Mouse (Mus musculus) liver, embryonic 13.5 days (tissue): ENCODE measurements at regions not wholly inside any gene's neighbourhood (a gene's known extent, or its start where the extent isn't known, plus 50 kb on each side); places are given as distances from the start of the nearest gene placed in this dataset.
"Not testable (repeated sequence)": the region's sequence is repeated elsewhere in the genome, so short reads cannot be mapped to it uniquely, and the experiment has no call there.

ENCODE experiments used
- ATAC-seq: fragments of 200-750 bp; cut with Nextera tagmentation; 2 replicates; pipeline ENCODE4 v1.8.0; 2017; ENCODE audit warnings: low read depth, mild to moderate bottlenecking, moderate number of reproducible peaks, moderate library complexity
- DNase-seq: peaks from one replicate; pipeline ENCODE4 v3.0.0; 2022
- H3K27ac ChIP-seq: fragments of 300-500 bp; sonication (generic); 2 replicates; pipeline ENCODE4 v1.5.1; 2015; ENCODE audit warnings: moderate library complexity, mild to moderate bottlenecking, inconsistent platforms
- H3K27me3 ChIP-seq: fragments of 300-500 bp; sonication (generic); 2 replicates; pipeline ENCODE4 v1.6.1; 2015; ENCODE audit warnings: mild to moderate bottlenecking, inconsistent platforms
- H3K36me3 ChIP-seq: fragments of 300-500 bp; sonication (generic); 2 replicates; pipeline ENCODE4 v1.6.1; 2015; ENCODE audit warnings: mild to moderate bottlenecking, inconsistent platforms
- H3K4me1 ChIP-seq: fragments of 300-500 bp; sonication (generic); replicated peaks from 2 replicates; pipeline ENCODE4 v1.6.1; 2015; ENCODE audit warnings: inconsistent platforms
- H3K4me2 ChIP-seq: fragments of 300-500 bp; sonication (generic); 2 replicates; pipeline ENCODE4 v1.6.1; 2015; ENCODE audit warnings: inconsistent platforms, mild to moderate bottlenecking, moderate library complexity
- H3K4me3 ChIP-seq: fragments of 300-500 bp; sonication (generic); replicated peaks from 2 replicates; pipeline ENCODE4 v1.5.1; 2015; ENCODE audit warnings: mild to moderate bottlenecking, inconsistent platforms
- H3K9ac ChIP-seq: fragments of 300-500 bp; sonication (generic); 2 replicates; pipeline ENCODE4 v1.6.1; 2015; ENCODE audit warnings: mild to moderate bottlenecking, inconsistent platforms
- H3K9me3 ChIP-seq: fragments of 300-500 bp; sonication (generic); replicated peaks from 2 replicates; pipeline ENCODE4 v1.6.1; 2016; ENCODE audit warnings: inconsistent platforms
- WGBS: fragments of 180-500 bp; shearing (Covaris S2); methylation state at CpG from one replicate; pipeline ENCODE4 v1.1.7; 2015; ENCODE audit not compliant: insufficient replicate concordance; 5-methylcytosine and 5-hydroxymethylcytosine counted together

GRCm38 (mm10) chr4:6600766-6601367 lies 1638.0 kb downstream of the Car8 start:
- H3K4me2 ChIP-seq, result no peak overlapping the region
- no peaks in the 10 kb centered on the region for H3K27me3 ChIP-seq
- no peaks in the 10 kb centered on the region for H3K36me3 ChIP-seq
- H3K4me1 ChIP-seq, result no peaks in the 10 kb centered on the region
- WGBS, result 58% methylated on average over 7 of the region's 7 CpGs
- ATAC-seq, result no peak
- H3K4me3 ChIP-seq, result no peak overlapping the region
- no peak overlapping the region for H3K9ac ChIP-seq
- H3K9me3 ChIP-seq, result no peaks in the 10 kb centered on the region
- no peak overlapping the region for H3K27ac ChIP-seq
- no peak for DNase-seq

DNA sequence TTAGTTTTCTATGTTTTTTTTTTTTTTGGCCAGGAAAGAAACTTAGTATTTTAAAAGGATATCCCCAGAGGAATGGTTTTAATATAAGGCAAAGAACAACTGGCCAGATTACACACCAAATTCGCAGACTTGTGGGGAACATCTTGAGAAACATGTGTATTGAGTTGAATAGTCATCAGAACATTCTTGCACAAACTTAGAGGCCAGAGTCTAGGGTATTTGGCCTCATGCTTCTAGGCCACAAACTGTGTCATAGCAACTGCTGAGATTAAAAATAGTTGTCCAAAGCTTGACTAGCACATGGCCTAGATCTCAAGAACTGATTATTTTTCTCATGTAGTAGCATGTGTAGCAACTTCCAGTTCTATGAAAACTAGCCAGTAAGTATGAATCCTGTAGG lies 1642.5 kb downstream of the Car8 start:
- Histone ChIP-seq H3K27ac (no peak overlapping the region), H3K27me3 (no peaks in the 10 kb centered on the region), H3K9ac (no peak overlapping the region), H3K4me3 (no peak overlapping the region), H3K4me1 (no peaks in the 10 kb centered on the region), H3K36me3 (no peaks in the 10 kb centered on the region), H3K9me3 (no peaks in the 10 kb centered on the region), H3K4me2 (no peak overlapping the region)
- no peak for DNase-seq
- no peak for ATAC-seq
- WGBS, result 36% methylated on average over 1 of the region's 1 CpGs

DNA sequence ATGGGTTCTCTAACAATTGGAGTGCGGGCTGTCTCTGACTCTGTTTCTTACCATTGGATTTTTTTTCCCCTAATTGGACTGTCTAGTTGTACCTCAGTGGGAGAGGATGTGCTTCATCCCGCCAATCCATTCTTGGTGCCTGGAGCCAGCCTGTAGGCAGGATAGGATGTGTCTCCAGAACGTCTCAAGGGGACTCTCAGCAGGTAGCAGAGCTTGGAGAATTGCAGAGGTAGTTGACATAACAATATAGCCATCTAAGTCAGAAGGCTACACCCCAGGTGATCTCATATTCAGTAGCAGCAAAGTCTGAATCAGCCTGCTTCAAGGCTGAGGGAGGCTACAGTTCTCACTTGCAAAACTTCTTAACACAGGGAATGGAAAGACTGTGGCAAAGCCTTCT lies 1646.0 kb downstream of the Car8 start:
- H3K36me3 ChIP-seq, H3K4me2 ChIP-seq, H3K27me3 ChIP-seq, ATAC-seq, H3K9me3 ChIP-seq, H3K4me3 ChIP-seq, H3K9ac ChIP-seq, H3K27ac ChIP-seq, DNase-seq, H3K4me1 ChIP-seq: not testable (repeated sequence)
- WGBS, result 38% methylated on average over 3 of the region's 3 CpGs

GRCm38 (mm10) chr4:6561604-6562357 lies 1677.1 kb downstream of the Car8 start:
- Histone ChIP-seq H3K4me2 (no peak overlapping the region), H3K36me3 (no peaks in the 10 kb centered on the region), H3K9me3 (no peaks in the 10 kb centered on the region), H3K4me3 (no peak overlapping the region), H3K27me3 (no peaks in the 10 kb centered on the region), H3K4me1 (no peaks in the 10 kb centered on the region), H3K9ac (no peak overlapping the region), H3K27ac (no peak overlapping the region)
- ATAC-seq (no peak), DNase-seq (no peak)
- WGBS, result 31% methylated on average over 11 of the region's 11 CpGs

GRCm38 (mm10) chr4:6539626-6540025 lies 1699.2 kb downstream of the Car8 start:
- Histone ChIP-seq H3K4me3 (no peak overlapping the region), H3K36me3 (no peaks in the 10 kb centered on the region), H3K4me1 (no peaks in the 10 kb centered on the region), H3K4me2 (no peak overlapping the region), H3K27ac (no peak overlapping the region), H3K9me3 (no peaks in the 10 kb centered on the region), H3K9ac (no peak overlapping the region), H3K27me3 (no peaks in the 10 kb centered on the region)
- 80% methylated on average over 5 of the region's 5 CpGs for WGBS
- DNase-seq (no peak), ATAC-seq (no peak)

DNA sequence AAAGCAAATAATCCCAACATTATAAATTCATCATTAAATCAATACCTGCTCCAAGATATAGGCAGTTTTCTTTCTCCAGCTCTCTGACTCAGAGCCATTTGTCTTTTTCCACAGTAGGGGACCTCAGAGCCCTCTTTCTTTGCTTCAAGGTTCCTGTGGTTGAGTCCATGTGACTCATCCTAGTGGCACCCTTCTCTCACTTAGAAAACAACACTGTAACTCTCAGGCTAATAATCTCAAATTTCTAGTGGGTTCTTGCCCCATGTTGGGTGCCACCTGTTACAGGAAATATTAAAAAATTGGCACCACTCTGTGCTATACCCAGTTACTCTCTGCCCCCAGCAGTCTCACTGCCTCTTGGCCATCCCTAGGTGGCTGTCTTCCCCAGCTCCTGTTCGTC lies 1706.4 kb downstream of the Car8 start:
- 80% methylated on average over 1 of the region's 1 CpGs for WGBS
- Histone ChIP-seq H3K4me3 (no peak overlapping the region), H3K9ac (no peak overlapping the region), H3K4me1 (no peaks in the 10 kb centered on the region), H3K4me2 (no peak overlapping the region), H3K9me3 (no peaks in the 10 kb centered on the region), H3K36me3 (no peaks in the 10 kb centered on the region), H3K27ac (no peak overlapping the region), H3K27me3 (no peaks in the 10 kb centered on the region)
- DNase-seq (no peak), ATAC-seq (no peak)

DNA sequence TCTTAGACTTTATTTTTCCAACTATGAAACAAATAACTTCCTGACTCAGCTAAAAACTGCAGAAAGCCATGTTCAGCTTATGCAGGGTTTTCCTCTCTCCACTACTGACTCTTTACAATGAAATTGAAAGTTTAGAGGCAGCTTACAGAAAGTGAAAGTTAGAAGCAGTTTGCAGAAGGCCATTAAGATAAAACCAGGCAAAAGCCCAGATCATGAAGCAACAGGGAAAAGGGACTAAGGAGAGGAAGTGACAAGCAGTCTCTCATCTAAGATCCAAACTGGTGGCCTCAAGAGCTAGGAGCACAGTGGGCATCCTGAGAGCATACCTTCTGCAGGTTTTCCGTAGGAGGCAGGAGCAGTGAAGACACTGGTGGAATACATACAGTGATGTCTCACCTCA lies 1721.2 kb downstream of the Car8 start:
- WGBS, result 48% methylated on average over 1 of the region's 1 CpGs
- Histone ChIP-seq H3K27me3 (no peaks in the 10 kb centered on the region), H3K4me1 (no peaks in the 10 kb centered on the region), H3K36me3 (no peaks in the 10 kb centered on the region), H3K9ac (no peak overlapping the region), H3K4me2 (no peak overlapping the region), H3K27ac (no peak overlapping the region), H3K4me3 (no peak overlapping the region), H3K9me3 (no peaks in the 10 kb centered on the region)
- ATAC-seq (no peak), DNase-seq (no peak)

DNA sequence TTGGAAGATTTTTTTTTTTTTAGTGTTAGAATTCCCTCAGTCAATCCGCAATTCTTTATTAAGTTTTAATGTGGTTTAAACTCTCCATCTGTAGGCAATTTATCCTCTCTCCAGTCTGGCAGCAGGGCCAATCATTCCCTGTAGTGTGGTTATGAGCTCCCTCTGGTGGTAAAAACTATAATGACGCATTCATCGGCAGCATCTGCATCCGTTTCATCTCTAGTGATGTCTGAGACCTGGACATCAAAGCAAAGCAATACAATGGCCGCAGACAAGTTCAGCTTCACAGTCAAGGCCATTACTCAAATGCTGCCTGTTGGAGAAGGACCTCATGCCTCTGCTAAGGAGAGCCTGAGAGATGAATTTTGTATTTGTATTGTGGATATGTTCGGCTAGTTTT lies 1721.7 kb upstream of the Impad1 start:
- H3K9ac ChIP-seq, result no peak overlapping the region
- 19% methylated on average over 6 of the region's 6 CpGs for WGBS
- H3K27ac ChIP-seq, result no peak overlapping the region
- H3K4me3 ChIP-seq, result no peak overlapping the region
- no peaks in the 10 kb centered on the region for H3K36me3 ChIP-seq
- no peaks in the 10 kb centered on the region for H3K9me3 ChIP-seq
- no peaks in the 10 kb centered on the region for H3K27me3 ChIP-seq
- DNase-seq (peak; percentile 37), ATAC-seq (no peak)
- no peak overlapping the region for H3K4me2 ChIP-seq
- H3K4me1 ChIP-seq, result no peaks in the 10 kb centered on the region

DNA sequence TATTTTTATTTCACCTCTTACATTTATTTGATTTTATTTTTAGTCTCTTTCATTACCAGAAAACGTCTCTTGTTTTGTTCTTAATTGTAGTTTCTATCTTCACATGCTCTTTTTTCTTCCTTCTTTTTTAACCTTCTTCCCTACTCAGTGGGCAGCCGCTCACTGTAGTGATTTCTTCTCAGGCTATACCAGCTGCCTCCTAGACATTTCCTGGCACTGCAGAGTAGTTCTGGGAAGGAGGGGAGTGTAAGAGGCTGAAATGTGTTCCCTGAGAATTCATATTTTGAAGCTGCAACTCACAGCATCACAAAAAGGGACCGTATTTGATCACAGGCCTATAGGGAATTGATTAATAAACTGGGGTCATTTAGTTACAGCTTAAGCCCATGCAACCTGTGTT lies 1720.5 kb upstream of the Impad1 start:
- 58% methylated on average over 3 of the region's 3 CpGs for WGBS
- Histone ChIP-seq H3K9me3 (no peaks in the 10 kb centered on the region), H3K27me3 (no peaks in the 10 kb centered on the region), H3K4me1 (no peaks in the 10 kb centered on the region), H3K4me3 (no peak overlapping the region), H3K27ac (no peak overlapping the region), H3K4me2 (no peak overlapping the region), H3K9ac (no peak overlapping the region), H3K36me3 (no peaks in the 10 kb centered on the region)
- ATAC-seq (no peak), DNase-seq (no peak)

DNA sequence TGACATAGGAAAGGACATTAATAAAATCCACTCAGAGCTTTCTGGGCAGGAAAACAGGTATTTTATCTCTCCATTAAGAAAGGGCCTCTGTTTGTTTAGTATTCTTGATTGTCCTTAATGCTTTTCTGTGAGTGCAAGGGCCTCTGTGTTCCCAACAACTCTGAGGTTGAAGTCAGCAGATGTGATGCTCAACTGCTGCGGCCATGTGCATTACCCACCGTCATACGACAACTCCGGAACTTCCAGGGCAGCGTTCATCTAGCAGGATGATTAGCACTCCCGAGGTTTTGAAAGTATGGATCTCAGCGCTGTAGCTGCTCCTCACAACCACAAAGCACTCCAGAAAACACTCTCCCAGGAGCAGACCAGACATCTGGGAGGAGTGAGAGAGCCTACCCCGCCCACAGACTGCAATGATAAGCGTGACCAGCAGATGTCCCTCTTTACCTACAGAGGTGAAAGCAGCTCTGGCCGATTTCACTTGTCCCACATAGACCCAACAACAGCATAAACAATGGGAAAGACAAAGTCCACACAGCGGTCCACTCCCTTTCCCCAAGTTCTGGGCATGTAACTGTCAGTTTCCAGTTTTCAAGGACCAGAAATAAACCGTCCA lies 1719.7 kb upstream of the Impad1 start:
- no peaks in the 10 kb centered on the region for H3K27me3 ChIP-seq
- no peak overlapping the region for H3K27ac ChIP-seq
- no peak overlapping the region for H3K4me2 ChIP-seq
- ATAC-seq (peak; percentile 55; the same call in 1 of the 2 replicates), DNase-seq (peak; percentile 39)
- no peaks in the 10 kb centered on the region for H3K4me1 ChIP-seq
- WGBS, result 19% methylated on average over 12 of the region's 12 CpGs
- no peak overlapping the region for H3K9ac ChIP-seq
- no peak overlapping the region for H3K4me3 ChIP-seq
- no peaks in the 10 kb centered on the region for H3K9me3 ChIP-seq
- no peaks in the 10 kb centered on the region for H3K36me3 ChIP-seq

GRCm38 (mm10) chr4:6508091-6508490 lies 1714.9 kb upstream of the Impad1 start:
- WGBS, result 80% methylated on average over 5 of the region's 5 CpGs
- Histone ChIP-seq H3K4me3 (no peak overlapping the region), H3K9me3 (no peaks in the 10 kb centered on the region), H3K36me3 (no peaks in the 10 kb centered on the region), H3K27me3 (no peaks in the 10 kb centered on the region), H3K27ac (no peak overlapping the region), H3K9ac (no peak overlapping the region), H3K4me1 (no peaks in the 10 kb centered on the region), H3K4me2 (no peak overlapping the region)
- no peak for ATAC-seq
- DNase-seq, result no peak
